Mouse (Mus musculus): Measurements from ENCODE around the gene Cacna1i.

The Cacna1i gene

GRCm38 (mm10) chr15:80410661-80411060, 123.6 kb downstream of the Cacna1i start:
- DNase-seq (ENCODE audit: low spot score in 2 of 2), result no peak

- DNase-seq (ENCODE audit: low spot score in 2 of 2), result no peak
These were observed 126.0 kb downstream of the Cacna1i start for GRCm38 (mm10) chr15:80413070-80413469.

- no peak for DNase-seq (ENCODE audit: low spot score in 2 of 2)
These were observed 127.1 kb downstream of the Cacna1i start for GRCm38 (mm10) chr15:80413988-80414721.

GRCm38 (mm10) chr15:80415132-80415531, 128.1 kb downstream of the Cacna1i start:
- no peak for DNase-seq (ENCODE audit: low spot score in 2 of 2)

- no peak for DNase-seq (ENCODE audit: low spot score in 2 of 2)
These were observed 130.0 kb downstream of the Cacna1i start for GRCm38 (mm10) chr15:80417066-80417465.

GRCm38 (mm10) chr15:80418146-80418545, 131.1 kb downstream of the Cacna1i start:
- DNase-seq (ENCODE audit: low spot score in 2 of 2), result no peak

GRCm38 (mm10) chr15:80430324-80430723, 143.3 kb downstream of the Cacna1i start:
- DNase-seq (ENCODE audit: low spot score in 2 of 2), result no peak

- DNase-seq (ENCODE audit: low spot score in 2 of 2), result no peak
These were observed 149.9 kb downstream of the Cacna1i start for GRCm38 (mm10) chr15:80436961-80437360.

GRCm38 (mm10) chr15:80437996-80438395, 151.0 kb downstream of the Cacna1i start:
- no peak for DNase-seq (ENCODE audit: low spot score in 2 of 2)

GRCm38 (mm10) chr15:80438423-80438822, 151.4 kb downstream of the Cacna1i start:
- DNase-seq (ENCODE audit: low spot score in 2 of 2), result no peak

GRCm38 (mm10) chr15:80440195-80440594, 153.2 kb downstream of the Cacna1i start:
- no peak for DNase-seq (ENCODE audit: low spot score in 2 of 2)

- DNase-seq (ENCODE audit: low spot score in 2 of 2), result no peak
These were observed 159.1 kb downstream of the Cacna1i start for GRCm38 (mm10) chr15:80445956-80446687.
